Mouse (Mus musculus) liver, embryonic 16.5 days (tissue): ENCODE data around the gene Cd52. TPM values are rescaled to one million over a fixed set of nuclear protein-coding genes. Genes with fewer than 3 reads are reported as not detected.

Source experiments
- ATAC-seq: fragments of 200-750 bp; cut with Nextera tagmentation; 2 replicates; pipeline ENCODE4 v1.8.0; 2017; ENCODE audit warnings: low read depth, mild to moderate bottlenecking, moderate number of reproducible peaks, moderate library complexity
- H3K27ac ChIP-seq: fragments of 300-500 bp; sonication (generic); 2 replicates; pipeline ENCODE4 v1.5.1; 2014; ENCODE audit warnings: mild to moderate bottlenecking, low read length
- H3K27me3 ChIP-seq: fragments of 300-500 bp; sonication (generic); 2 replicates; pipeline ENCODE4 v1.6.1; 2014; ENCODE audit warnings: low read depth, low read length, mixed read lengths; ENCODE audit not compliant: control insufficient read depth, insufficient read depth
- H3K36me3 ChIP-seq: fragments of 300-500 bp; sonication (generic); 2 replicates; pipeline ENCODE4 v1.6.1; 2014; ENCODE audit warnings: mild to moderate bottlenecking; ENCODE audit not compliant: control insufficient read depth, insufficient read depth
- H3K4me1 ChIP-seq: fragments of 300-500 bp; sonication (generic); 2 replicates; pipeline ENCODE4 v1.6.1; 2014; ENCODE audit warnings: low read depth, low read length, mixed read lengths; ENCODE audit not compliant: control insufficient read depth
- H3K4me2 ChIP-seq: fragments of 300-500 bp; sonication (generic); 2 replicates; pipeline ENCODE4 v1.6.1; 2014; ENCODE audit warnings: low read depth, low read length, mixed read lengths
- H3K4me3 ChIP-seq: fragments of 300-500 bp; sonication (generic); 2 replicates; pipeline ENCODE4 v1.5.1; 2014; ENCODE audit warnings: low read depth, mild to moderate bottlenecking, low read length
- H3K9ac ChIP-seq: fragments of 300-500 bp; sonication (generic); 2 replicates; pipeline ENCODE4 v1.6.1; 2014; ENCODE audit warnings: low read depth, low read length
- H3K9me3 ChIP-seq: fragments of 300-500 bp; sonication (generic); replicated peaks from 2 replicates; pipeline ENCODE4 v1.6.1; 2016; ENCODE audit warnings: low read length; ENCODE audit not compliant: control insufficient read depth
- WGBS: fragments of 180-500 bp; shearing (Covaris S2); extraction: QIAGEN DNeasy Blood & Tissue Kit; methylation state at CpG from one replicate; pipeline ENCODE4 v1.1.7; 2014; ENCODE audit not compliant: insufficient replicate concordance; 5-methylcytosine and 5-hydroxymethylcytosine counted together
- polyA plus RNA-seq: library from polyadenylated mRNA; unstranded; fragments of >200 nt; fragmentation: Nextera tagmentation; extraction: Ambion mirVana; gene quantifications from 2 replicates; pipeline ENCODE4 v1.2.1, GENCODE M21; 2015

The Cd52 gene
- polyA plus RNA-seq, 1 experiment from 2014 or later, result 56.8 TPM

- Histone ChIP-seq H3K4me1 (peaks cover 9% of the 10 kb centered on the region), H3K4me3 (no peak overlapping the region), H3K27me3 (no peaks in the 10 kb centered on the region), H3K9ac (no peak overlapping the region), H3K27ac (no peak overlapping the region), H3K4me2 (no peak overlapping the region), H3K36me3 (no peaks in the 10 kb centered on the region), H3K9me3 (no peaks in the 10 kb centered on the region)
- ATAC-seq, result no peak
- 53% methylated on average over 6 of the region's 6 CpGs for WGBS
Measured at GRCm38 (mm10) chr4:134058908-134059307, 36.0 kb downstream of the Cd52 start.

GRCm38 (mm10) chr4:134058166-134058715, 36.6 kb downstream of the Cd52 start:
- H3K4me3 ChIP-seq, result peak overlapping the region; percentile 21; the same call in 1 of the 2 replicates
- 22% methylated on average over 14 of the region's 14 CpGs for WGBS
- H3K27me3 ChIP-seq, result no peaks in the 10 kb centered on the region
- no peak overlapping the region for H3K9ac ChIP-seq
- no peak for ATAC-seq
- no peak overlapping the region for H3K27ac ChIP-seq
- peaks cover 9% of the 10 kb centered on the region for H3K4me1 ChIP-seq
- H3K9me3 ChIP-seq, result no peaks in the 10 kb centered on the region
- H3K4me2 ChIP-seq, result peak overlapping the region; percentile 36
- no peaks in the 10 kb centered on the region for H3K36me3 ChIP-seq

- H3K9me3 ChIP-seq, result no peaks in the 10 kb centered on the region
- H3K27me3 ChIP-seq, result no peaks in the 10 kb centered on the region
- H3K4me3 ChIP-seq, result no peak within 1 kb of the TSS
- H3K9ac ChIP-seq, result no peak within 1 kb of the TSS
- H3K4me2 ChIP-seq, result no peak within 1 kb of the TSS
- 56% methylated on average over 3 of the region's 3 CpGs for WGBS
- H3K4me1 ChIP-seq, result no peaks in the 10 kb centered on the region; the same call in 1 of the 2 replicates
- ATAC-seq, result no peak
- H3K27ac ChIP-seq, result no peak within 1 kb of the TSS
- H3K36me3 ChIP-seq, result no peaks in the 10 kb centered on the region
Measured at GRCm38 (mm10) chr4:134053538-134053937, 41.3 kb downstream of the Cd52 start, which contains the start of gene Zfp683. Gene Zfp683 (plus strand): TSS chr4:134053838.

- H3K36me3 ChIP-seq, result no peaks in the 10 kb centered on the region
- no peaks in the 10 kb centered on the region for H3K27me3 ChIP-seq
- no peak for ATAC-seq
- no peaks in the 10 kb centered on the region for H3K9me3 ChIP-seq
- no peak overlapping the region for H3K27ac ChIP-seq
- WGBS, result 18% methylated on average over 8 of the region's 8 CpGs
- H3K4me3 ChIP-seq, result no peak overlapping the region
- H3K4me1 ChIP-seq, result no peaks in the 10 kb centered on the region
- no peak overlapping the region for H3K9ac ChIP-seq
- H3K4me2 ChIP-seq, result no peak overlapping the region
Measured at GRCm38 (mm10) chr4:134052560-134052959, 42.3 kb downstream of the Cd52 start.

GRCm38 (mm10) chr4:134051912-134052311, 43.0 kb downstream of the Cd52 start:
- no peak for ATAC-seq

GRCm38 (mm10) chr4:134047648-134048047, 47.2 kb downstream of the Cd52 start:
- no peak overlapping the region for H3K27ac ChIP-seq
- ATAC-seq, result no peak

More at GRCm38 (mm10) chr4:134051912-134052311, 43.0 kb downstream of the Cd52 start:
- no peaks in the 10 kb centered on the region for H3K9me3 ChIP-seq
- no peaks in the 10 kb centered on the region for H3K4me1 ChIP-seq
- H3K27ac ChIP-seq, result no peak overlapping the region
- no peaks in the 10 kb centered on the region for H3K27me3 ChIP-seq
- 44% methylated on average over 5 of the region's 5 CpGs for WGBS
- H3K4me2 ChIP-seq, result no peak overlapping the region
- no peak overlapping the region for H3K9ac ChIP-seq
- no peaks in the 10 kb centered on the region for H3K36me3 ChIP-seq
- no peak overlapping the region for H3K4me3 ChIP-seq

GRCm38 (mm10) chr4:134043041-134043440, 51.8 kb downstream of the Cd52 start:
- H3K4me3 ChIP-seq, result no peak overlapping the region
- H3K4me1 ChIP-seq, result no peaks in the 10 kb centered on the region; the same call in 1 of the 2 replicates
- no peak overlapping the region for H3K27ac ChIP-seq
- no peaks in the 10 kb centered on the region for H3K36me3 ChIP-seq
- H3K27me3 ChIP-seq, result no peaks in the 10 kb centered on the region
- WGBS, result 22% methylated on average over 2 of the region's 2 CpGs
- no peak overlapping the region for H3K4me2 ChIP-seq
- no peaks in the 10 kb centered on the region for H3K9me3 ChIP-seq
- no peak overlapping the region for H3K9ac ChIP-seq
- ATAC-seq, result no peak

More at GRCm38 (mm10) chr4:134047648-134048047, 47.2 kb downstream of the Cd52 start:
- 34% methylated on average over 5 of the region's 5 CpGs for WGBS
- H3K9me3 ChIP-seq, result no peaks in the 10 kb centered on the region
- no peaks in the 10 kb centered on the region for H3K27me3 ChIP-seq
- H3K4me1 ChIP-seq, result no peaks in the 10 kb centered on the region
- no peak overlapping the region for H3K4me2 ChIP-seq
- H3K9ac ChIP-seq, result no peak overlapping the region
- H3K4me3 ChIP-seq, result no peak overlapping the region
- no peaks in the 10 kb centered on the region for H3K36me3 ChIP-seq

GRCm38 (mm10) chr4:134041317-134042123, 53.4 kb downstream of the Cd52 start:
- Histone ChIP-seq H3K27ac (no peak overlapping the region), H3K4me3 (no peak overlapping the region), H3K36me3 (no peaks in the 10 kb centered on the region), H3K9me3 (no peaks in the 10 kb centered on the region), H3K4me2 (no peak overlapping the region), H3K9ac (no peak overlapping the region), H3K27me3 (no peaks in the 10 kb centered on the region), H3K4me1 (no peaks in the 10 kb centered on the region; the same call in 1 of the 2 replicates)
- 17% methylated on average over 9 of the region's 9 CpGs for WGBS
- no peak for ATAC-seq

- Histone ChIP-seq H3K36me3 (no peaks in the 10 kb centered on the region), H3K9ac (no peak overlapping the region), H3K9me3 (no peaks in the 10 kb centered on the region), H3K4me2 (no peak overlapping the region), H3K4me1 (no peaks in the 10 kb centered on the region; the same call in 1 of the 2 replicates), H3K27ac (no peak overlapping the region), H3K27me3 (no peaks in the 10 kb centered on the region), H3K4me3 (no peak overlapping the region)
- 5% methylated on average over 16 of the region's 16 CpGs for WGBS
- ATAC-seq, result no peak
Measured at GRCm38 (mm10) chr4:134035953-134036352, 58.9 kb downstream of the Cd52 start.
